Mouse (Mus musculus) liver, adult 2 months (tissue): ENCODE data around the gene Ednrb.

ENCODE experiments used
- CTCF ChIP-seq: fragments of 200-500 bp; IDR thresholded peaks from 2 replicates; pipeline ENCODE4 v1.5.1; 2011; ENCODE audit warnings: low read depth, low read length, control low read depth
- POLR2A ChIP-seq: fragments of 200-500 bp; IDR thresholded peaks from 2 replicates; pipeline ENCODE4 v1.6.1; 2011; ENCODE audit warnings: low read length, control low read depth; ENCODE audit not compliant: insufficient read depth; ENCODE audit errors: extremely low read depth

- TF ChIP-seq POLR2A (no peak), CTCF (no peak)
These were observed 38.7 kb upstream of the Ednrb start for GRCm38 (mm10) chr14:103882943-103883342.
